Mouse (Mus musculus): ENCODE data around the gene Tcte1. TPM values are rescaled to one million over a fixed set of nuclear protein-coding genes. Genes with fewer than 3 reads are reported as not detected.

Tcte1 gene
- total and polyA plus RNA-seq, 2 experiments from 2014 or later, result 1.2 to 4.2 TPM

DNA sequence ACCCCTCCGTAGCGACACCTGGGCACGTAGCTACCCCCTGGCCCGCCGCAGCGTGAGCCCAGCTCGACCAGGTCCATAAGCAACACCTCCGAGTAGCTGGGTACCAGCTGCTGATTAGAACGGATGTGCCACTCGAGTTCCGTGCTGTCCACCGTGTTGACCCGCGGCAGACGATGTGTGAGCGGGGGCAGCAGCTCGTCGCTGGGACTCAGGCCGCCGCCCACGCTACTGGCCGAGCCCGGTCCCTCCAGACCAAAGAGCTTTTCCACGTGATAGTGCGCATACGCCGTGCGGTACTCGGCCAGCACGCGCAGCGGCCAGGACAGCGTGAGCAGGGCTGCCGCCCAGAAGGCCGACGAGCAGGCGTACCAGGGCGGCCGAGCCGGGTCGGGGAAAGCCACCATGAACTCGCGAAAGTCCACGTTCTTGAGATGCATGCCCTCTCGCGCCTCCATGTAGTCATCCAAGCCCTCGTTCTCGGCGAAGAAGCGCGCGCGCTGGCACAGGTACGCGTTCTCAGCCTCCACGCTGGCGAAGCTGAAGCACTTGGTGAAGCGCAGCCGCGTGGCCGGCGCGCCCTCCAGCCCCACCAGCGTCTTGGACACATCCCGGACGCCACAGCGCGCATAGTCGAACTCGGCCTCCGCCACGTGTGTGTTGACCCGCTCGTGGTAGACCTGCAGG, 22.2 kb downstream of the Tcte1 start:
- no peak for DNase-seq (ENCODE audit: low spot score)
- H3K9ac ChIP-seq (replicated peaks; ENCODE audit: low read length, poor library complexity, severe bottlenecking), result no peak overlapping the region

DNA sequence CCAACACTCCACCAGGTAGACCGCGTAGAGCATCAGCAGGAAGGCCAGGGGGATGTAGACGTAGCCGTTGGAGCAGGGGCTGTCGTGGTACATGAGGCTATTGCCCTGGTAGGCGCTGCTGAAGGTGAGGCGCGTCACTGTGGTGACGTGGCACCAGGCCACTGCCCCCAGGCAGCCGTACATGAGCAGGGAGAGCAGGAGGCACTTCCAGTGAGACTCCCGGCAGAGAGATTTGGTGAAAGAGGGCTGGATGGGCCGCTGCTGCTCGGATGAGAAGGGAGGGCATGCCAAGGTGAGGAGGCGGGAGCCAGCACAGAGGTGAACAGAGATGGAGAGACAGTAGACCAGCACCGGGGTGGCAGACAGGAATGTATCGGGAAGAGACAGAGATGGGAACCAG, 23.7 kb downstream of the Tcte1 start:
- DNase-seq (ENCODE audit: low spot score) (no peak), ATAC-seq (ENCODE audit: low FRiP score) (no peak)
- H3K4me1 ChIP-seq (ENCODE audit: insufficient read depth, low read length), result 0 out of 2 replicates have a peak, but pooled peaks cover 9% of the 10 kb centered on the region
- no peak overlapping the region for H3K27ac ChIP-seq (ENCODE audit: low read depth, low read length)
- peaks cover 13% of the 10 kb centered on the region for H3K36me3 ChIP-seq (ENCODE audit: insufficient read depth, low read length)
- H3K27me3 ChIP-seq (ENCODE audit: insufficient read depth, low read length), result peaks cover 15% of the 10 kb centered on the region
- no peak overlapping the region for H3K4me2 ChIP-seq (ENCODE audit: low read depth, low read length, poor library complexity, severe bottlenecking)
- H3K4me3 ChIP-seq (ENCODE audit: low read depth, low read length), result no peak overlapping the region
- TF ChIP-seq CTCF (IDR thresholded peaks at IDR 0.05), result no peak
- no peak overlapping the region for H3K9ac ChIP-seq (replicated peaks; ENCODE audit: low read length, poor library complexity, severe bottlenecking)
- WGBS, result 72% methylated on average over 16 of the region's 16 CpGs
- no peaks in the 10 kb centered on the region for H3K9me3 ChIP-seq (ENCODE audit: low read length)

More for the DNA sequence above, 22.2 kb downstream of the Tcte1 start:
- Histone ChIP-seq H3K4me3 (ENCODE audit: low read depth, low read length) (no peak overlapping the region), H3K9me3 (ENCODE audit: low read length) (no peaks in the 10 kb centered on the region), H3K27ac (ENCODE audit: low read depth, low read length) (no peak overlapping the region), H3K27me3 (ENCODE audit: insufficient read depth, low read length) (peaks cover 15% of the 10 kb centered on the region), H3K4me2 (ENCODE audit: low read depth, low read length, poor library complexity, severe bottlenecking) (peak overlapping the region; percentile 0; the same call in 1 of the 2 replicates), H3K4me1 (ENCODE audit: insufficient read depth, low read length) (0 out of 2 replicates have a peak, but pooled peaks cover 7% of the 10 kb centered on the region), H3K36me3 (ENCODE audit: insufficient read depth, low read length) (peaks cover 13% of the 10 kb centered on the region)
- no peak for ATAC-seq (ENCODE audit: low FRiP score)
- TF ChIP-seq CTCF (IDR thresholded peaks at IDR 0.05), result no peak
- 20% methylated on average over 68 of the region's 74 CpGs for WGBS

DNA sequence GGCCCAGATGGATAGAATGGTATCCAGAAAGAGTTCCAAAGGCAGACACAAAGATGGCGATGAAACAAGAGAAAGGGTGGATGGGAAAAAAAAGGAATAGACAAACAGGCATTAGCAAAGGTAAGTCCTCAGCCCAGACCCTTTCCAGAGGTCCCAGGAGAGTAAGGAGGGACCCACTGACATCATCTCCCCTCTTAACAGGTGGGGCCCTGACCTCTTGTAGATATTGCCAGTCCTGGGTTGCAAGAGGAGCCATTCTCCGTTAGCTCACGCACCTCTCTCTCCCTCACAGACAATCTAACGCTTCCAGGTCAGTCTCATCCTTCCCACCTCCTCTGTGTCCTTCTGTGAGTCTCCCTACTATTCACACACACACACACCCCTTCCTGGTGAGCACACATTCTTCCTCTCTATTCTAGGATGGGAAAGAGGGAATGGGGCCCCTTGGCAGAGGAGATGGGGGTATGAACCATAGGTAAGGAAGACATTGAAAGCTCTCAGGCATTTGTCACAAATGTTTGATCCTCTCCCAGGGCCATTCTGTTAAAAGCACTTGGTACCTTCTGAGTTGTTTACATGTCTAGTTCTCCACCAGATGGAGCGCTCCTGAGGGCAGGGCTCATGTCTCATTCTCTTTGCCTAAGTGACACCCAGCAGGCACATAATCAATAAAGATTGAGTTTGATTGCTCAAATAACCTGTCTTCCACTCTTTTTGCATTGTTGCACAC, 24.4 kb downstream of the Tcte1 start:
- Histone ChIP-seq H3K4me1 (ENCODE audit: insufficient read depth, low read length) (0 out of 2 replicates have a peak, but pooled peaks cover 10% of the 10 kb centered on the region), H3K36me3 (ENCODE audit: insufficient read depth, low read length) (peaks cover 13% of the 10 kb centered on the region), H3K4me3 (ENCODE audit: low read depth, low read length) (peak overlapping the region; percentile 58), H3K9me3 (ENCODE audit: low read length) (no peaks in the 10 kb centered on the region), H3K4me2 (ENCODE audit: low read depth, low read length, poor library complexity, severe bottlenecking) (peak overlapping the region; percentile 66), H3K27me3 (ENCODE audit: insufficient read depth, low read length) (peaks cover 15% of the 10 kb centered on the region), H3K9ac (replicated peaks; ENCODE audit: low read length, poor library complexity, severe bottlenecking) (no peak overlapping the region), H3K27ac (ENCODE audit: low read depth, low read length) (no peak overlapping the region)
- ATAC-seq (ENCODE audit: low FRiP score) (no peak), DNase-seq (ENCODE audit: low spot score) (no peak)
- TF ChIP-seq CTCF (IDR thresholded peaks at IDR 0.05), result peak; percentile 49
- 82% methylated on average over 5 of the region's 5 CpGs for WGBS

DNA sequence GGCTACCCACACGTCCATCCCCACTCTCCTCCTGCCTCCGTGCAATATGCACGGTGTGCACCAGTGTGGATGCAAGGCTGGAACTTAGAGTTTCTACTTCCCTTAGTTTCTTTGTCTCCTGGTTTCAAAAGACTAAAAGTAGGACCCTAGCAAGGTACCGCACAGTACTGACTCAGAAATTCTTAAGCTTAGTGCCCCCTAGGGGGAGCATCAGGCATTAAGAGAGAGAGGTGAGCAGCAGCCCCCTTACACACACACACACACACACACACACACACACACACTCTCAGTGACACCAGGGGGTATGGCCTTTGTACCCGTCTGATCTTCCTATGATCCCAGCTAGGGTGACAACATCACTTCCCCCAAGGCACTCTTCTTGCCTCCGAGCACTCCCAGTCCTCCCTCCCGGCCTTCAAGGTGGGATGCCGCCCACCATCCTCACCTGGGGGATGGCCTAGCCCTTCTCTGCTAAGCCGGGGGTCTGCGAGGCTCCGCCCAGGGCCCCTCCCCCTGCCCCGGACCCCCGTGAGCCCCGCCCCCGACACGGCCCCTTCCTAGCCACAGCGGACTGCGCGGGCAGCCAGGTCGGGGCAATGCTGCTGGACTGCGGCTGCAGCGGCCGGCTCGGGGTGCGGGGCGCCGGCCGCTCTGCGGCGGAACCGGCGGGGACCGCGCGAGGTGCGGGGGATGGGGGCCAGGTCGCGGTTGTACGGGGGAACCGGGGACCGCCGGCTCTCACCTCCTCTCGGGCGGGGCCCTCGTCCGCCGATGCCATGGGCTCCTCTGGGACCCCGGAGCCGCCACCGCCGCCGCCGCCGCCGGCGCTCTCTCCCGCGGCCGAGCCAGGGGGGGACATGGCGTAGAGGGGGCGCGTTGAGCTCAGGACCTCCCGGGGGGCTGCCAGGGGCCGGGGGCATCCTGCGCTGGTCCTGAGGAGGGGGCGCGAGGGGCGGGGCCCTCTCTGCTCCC, 25.6 kb downstream of the Tcte1 start:
- Histone ChIP-seq H3K4me1 (ENCODE audit: insufficient read depth, low read length) (0 out of 2 replicates have a peak, but pooled peaks cover 10% of the 10 kb centered on the region), H3K4me2 (ENCODE audit: low read depth, low read length, poor library complexity, severe bottlenecking) (peak overlapping the region; percentile 66), H3K27ac (ENCODE audit: low read depth, low read length) (peak overlapping the region; percentile 96), H3K9me3 (ENCODE audit: low read length) (no peaks in the 10 kb centered on the region), H3K27me3 (ENCODE audit: insufficient read depth, low read length) (peaks cover 15% of the 10 kb centered on the region), H3K4me3 (ENCODE audit: low read depth, low read length) (peak overlapping the region; percentile 58), H3K36me3 (ENCODE audit: insufficient read depth, low read length) (peaks cover 13% of the 10 kb centered on the region), H3K9ac (replicated peaks; ENCODE audit: low read length, poor library complexity, severe bottlenecking) (peak overlapping the region; percentile 98)
- 2% methylated on average over 43 of the region's 68 CpGs for WGBS
- ATAC-seq (ENCODE audit: low FRiP score) (peak; percentile 75), DNase-seq (ENCODE audit: low spot score) (peak; percentile 89)
- peak; percentile 77 for TF ChIP-seq CTCF (IDR thresholded peaks at IDR 0.05)

DNA sequence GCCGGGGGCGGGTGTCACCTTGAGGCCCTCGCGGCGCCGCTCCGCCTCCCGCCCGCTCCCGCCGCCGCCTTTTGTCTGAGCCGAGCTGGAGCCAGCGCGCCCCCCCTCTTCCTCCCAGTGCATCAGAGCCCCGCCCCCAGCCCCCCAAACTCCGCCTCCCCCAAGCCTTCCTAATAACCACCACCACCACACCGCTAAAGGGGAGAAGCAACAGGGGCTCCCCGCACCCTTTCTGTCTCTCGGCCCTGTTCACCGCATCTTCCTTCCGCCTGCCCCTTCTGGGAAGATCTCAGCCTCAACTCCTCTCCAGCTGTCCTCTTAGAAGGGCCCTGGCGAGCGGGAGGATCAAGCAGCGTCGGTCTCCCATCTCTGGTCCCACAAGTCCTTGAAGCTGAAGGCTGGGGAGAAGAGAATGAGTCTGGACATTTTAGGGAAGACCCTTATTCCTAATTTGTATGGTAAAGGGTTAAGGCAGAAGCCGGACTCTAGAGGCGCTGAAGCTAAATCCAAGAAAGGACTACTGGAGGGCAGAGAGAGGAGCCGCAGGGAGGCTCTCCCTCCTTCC, 26.5 kb downstream of the Tcte1 start, which contains the start of gene Tmem151b:
Gene Tmem151b (minus strand): TSS at position 61 of the 565 bp plus-strand sequence.
- Histone ChIP-seq H3K36me3 (ENCODE audit: insufficient read depth, low read length) (peaks cover 10% of the 10 kb centered on the region), H3K4me3 (ENCODE audit: low read depth, low read length) (peak within 1 kb of the TSS; percentile 58), H3K27ac (ENCODE audit: low read depth, low read length) (peak within 1 kb of the TSS; percentile 96), H3K27me3 (ENCODE audit: insufficient read depth, low read length) (peaks cover 15% of the 10 kb centered on the region), H3K4me2 (ENCODE audit: low read depth, low read length, poor library complexity, severe bottlenecking) (peak within 1 kb of the TSS; percentile 66), H3K9ac (replicated peaks; ENCODE audit: low read length, poor library complexity, severe bottlenecking) (peak within 1 kb of the TSS; percentile 98), H3K9me3 (ENCODE audit: low read length) (no peaks in the 10 kb centered on the region), H3K4me1 (ENCODE audit: insufficient read depth, low read length) (0 out of 2 replicates have a peak, but pooled peaks cover 10% of the 10 kb centered on the region)
- 0% methylated on average over 10 of the region's 29 CpGs for WGBS
- TF ChIP-seq CTCF (IDR thresholded peaks at IDR 0.05), result peak; percentile 37
- ATAC-seq (ENCODE audit: low FRiP score) (peak; percentile 52), DNase-seq (ENCODE audit: low spot score) (peak; percentile 76)

Measured in midbrain, postnatal 0 days (tissue).